Mouse (Mus musculus): ENCODE data around the gene Ttf1. TPM values are rescaled to one million over a fixed set of nuclear protein-coding genes. Genes with fewer than 3 reads are reported as not detected.
"Not testable (repeated sequence)": the region's sequence is repeated elsewhere in the genome, so short reads cannot be mapped to it uniquely, and the experiment has no call there.

Ttf1 gene
- polyA plus RNA-seq, 1 experiment from 2014 or later = 11.6 TPM

- Histone ChIP-seq H3K27me3 (ENCODE audit: control insufficient read depth, insufficient read depth, low read length) (no peaks in the 10 kb centered on the region), H3K36me3 (ENCODE audit: control insufficient read depth, insufficient read depth, low read length) (peaks cover 6% of the 10 kb centered on the region), H3K9ac (ENCODE audit: low read depth, low read length) (no peak overlapping the region), H3K4me2 (replicated peaks; ENCODE audit: low read depth, low read length) (no peak overlapping the region), H3K4me3 (ENCODE audit: low read depth, low read length) (no peak overlapping the region), H3K4me1 (replicated peaks; ENCODE audit: control insufficient read depth, insufficient read depth, low read length) (no peaks in the 10 kb centered on the region), H3K27ac (ENCODE audit: low read depth, low read length) (no peak overlapping the region), H3K9me3 (ENCODE audit: control insufficient read depth, low read length) (no peaks in the 10 kb centered on the region)
- no peak for ATAC-seq (ENCODE audit: low FRiP score)
- DNase-seq (ENCODE audit: low spot score) = no peak
- WGBS = 93% methylated on average over 11 of the region's 11 CpGs
Measured at GRCm38 (mm10) chr2:29075331-29076070, 15.4 kb downstream of the Ttf1 start.

GRCm38 (mm10) chr2:29076226-29076625 lies 16.2 kb downstream of the Ttf1 start:
- Histone ChIP-seq H3K4me2 (replicated peaks; ENCODE audit: low read depth, low read length) (no peak overlapping the region), H3K9ac (ENCODE audit: low read depth, low read length) (no peak overlapping the region), H3K9me3 (ENCODE audit: control insufficient read depth, low read length) (no peaks in the 10 kb centered on the region), H3K4me3 (ENCODE audit: low read depth, low read length) (no peak overlapping the region), H3K27me3 (ENCODE audit: control insufficient read depth, insufficient read depth, low read length) (no peaks in the 10 kb centered on the region), H3K4me1 (replicated peaks; ENCODE audit: control insufficient read depth, insufficient read depth, low read length) (no peaks in the 10 kb centered on the region), H3K36me3 (ENCODE audit: control insufficient read depth, insufficient read depth, low read length) (peaks cover 3% of the 10 kb centered on the region), H3K27ac (ENCODE audit: low read depth, low read length) (no peak overlapping the region)
- DNase-seq (ENCODE audit: low spot score) (no peak), ATAC-seq (ENCODE audit: low FRiP score) (no peak)
- 76% methylated on average over 2 of the region's 2 CpGs for WGBS

- Histone ChIP-seq H3K4me2 (replicated peaks; ENCODE audit: low read depth, low read length) (no peak overlapping the region), H3K27me3 (ENCODE audit: control insufficient read depth, insufficient read depth, low read length) (no peaks in the 10 kb centered on the region), H3K36me3 (ENCODE audit: control insufficient read depth, insufficient read depth, low read length) (no peaks in the 10 kb centered on the region; the same call in none of the 2 replicates), H3K9ac (ENCODE audit: low read depth, low read length) (no peak overlapping the region), H3K27ac (ENCODE audit: low read depth, low read length) (no peak overlapping the region), H3K9me3 (ENCODE audit: control insufficient read depth, low read length) (no peaks in the 10 kb centered on the region), H3K4me3 (ENCODE audit: low read depth, low read length) (no peak overlapping the region), H3K4me1 (replicated peaks; ENCODE audit: control insufficient read depth, insufficient read depth, low read length) (no peaks in the 10 kb centered on the region)
- DNase-seq (ENCODE audit: low spot score) = no peak
- 89% methylated on average over 3 of the region's 3 CpGs for WGBS
- ATAC-seq (ENCODE audit: low FRiP score) = no peak
Measured at GRCm38 (mm10) chr2:29081965-29082364, 21.9 kb downstream of the Ttf1 start.

GRCm38 (mm10) chr2:29086026-29086425 lies 26.0 kb downstream of the Ttf1 start:
- no peaks in the 10 kb centered on the region for H3K4me1 ChIP-seq (replicated peaks; ENCODE audit: control insufficient read depth, insufficient read depth, low read length)
- no peak for DNase-seq (ENCODE audit: low spot score)
- H3K36me3 ChIP-seq (ENCODE audit: control insufficient read depth, insufficient read depth, low read length) = no peaks in the 10 kb centered on the region; the same call in 1 of the 2 replicates
- H3K27ac ChIP-seq (ENCODE audit: low read depth, low read length) = no peak overlapping the region
- ATAC-seq (ENCODE audit: low FRiP score) = no peak
- H3K4me2 ChIP-seq (replicated peaks; ENCODE audit: low read depth, low read length) = no peak overlapping the region
- 97% methylated on average over 7 of the region's 7 CpGs for WGBS
- no peaks in the 10 kb centered on the region for H3K27me3 ChIP-seq (ENCODE audit: control insufficient read depth, insufficient read depth, low read length)
- no peak overlapping the region for H3K9ac ChIP-seq (ENCODE audit: low read depth, low read length)
- H3K4me3 ChIP-seq (ENCODE audit: low read depth, low read length) = no peak overlapping the region
- H3K9me3 ChIP-seq (ENCODE audit: control insufficient read depth, low read length) = no peaks in the 10 kb centered on the region

- not testable (repeated sequence) for H3K4me3 ChIP-seq (ENCODE audit: low read depth, low read length); H3K9ac ChIP-seq (ENCODE audit: low read depth, low read length); H3K4me2 ChIP-seq (replicated peaks; ENCODE audit: low read depth, low read length); DNase-seq (ENCODE audit: low spot score); H3K9me3 ChIP-seq (ENCODE audit: control insufficient read depth, low read length); H3K27me3 ChIP-seq (ENCODE audit: control insufficient read depth, insufficient read depth, low read length); H3K36me3 ChIP-seq (ENCODE audit: control insufficient read depth, insufficient read depth, low read length); H3K27ac ChIP-seq (ENCODE audit: low read depth, low read length); H3K4me1 ChIP-seq (replicated peaks; ENCODE audit: control insufficient read depth, insufficient read depth, low read length); ATAC-seq (ENCODE audit: low FRiP score)
- 90% methylated on average over 6 of the region's 6 CpGs for WGBS
Measured at GRCm38 (mm10) chr2:29089276-29089675, 29.2 kb downstream of the Ttf1 start.

- Histone ChIP-seq H3K4me3 (ENCODE audit: low read depth, low read length) (no peak overlapping the region), H3K27ac (ENCODE audit: low read depth, low read length) (no peak overlapping the region), H3K36me3 (ENCODE audit: control insufficient read depth, insufficient read depth, low read length) (no peaks in the 10 kb centered on the region), H3K4me1 (replicated peaks; ENCODE audit: control insufficient read depth, insufficient read depth, low read length) (no peaks in the 10 kb centered on the region), H3K9ac (ENCODE audit: low read depth, low read length) (no peak overlapping the region), H3K9me3 (ENCODE audit: control insufficient read depth, low read length) (no peaks in the 10 kb centered on the region), H3K27me3 (ENCODE audit: control insufficient read depth, insufficient read depth, low read length) (no peaks in the 10 kb centered on the region), H3K4me2 (replicated peaks; ENCODE audit: low read depth, low read length) (no peak overlapping the region)
- ATAC-seq (ENCODE audit: low FRiP score) = no peak
- WGBS = 93% methylated on average over 8 of the region's 8 CpGs
- no peak for DNase-seq (ENCODE audit: low spot score)
Measured at GRCm38 (mm10) chr2:29095674-29096073, 35.6 kb downstream of the Ttf1 start.

- no peaks in the 10 kb centered on the region for H3K27me3 ChIP-seq (ENCODE audit: control insufficient read depth, insufficient read depth, low read length)
- no peak overlapping the region for H3K9ac ChIP-seq (ENCODE audit: low read depth, low read length)
- no peaks in the 10 kb centered on the region for H3K9me3 ChIP-seq (ENCODE audit: control insufficient read depth, low read length)
- no peak for ATAC-seq (ENCODE audit: low FRiP score)
- no peak overlapping the region for H3K27ac ChIP-seq (ENCODE audit: low read depth, low read length)
- no peak for DNase-seq (ENCODE audit: low spot score)
- no peak overlapping the region for H3K4me3 ChIP-seq (ENCODE audit: low read depth, low read length)
- no peaks in the 10 kb centered on the region for H3K36me3 ChIP-seq (ENCODE audit: control insufficient read depth, insufficient read depth, low read length)
- H3K4me2 ChIP-seq (replicated peaks; ENCODE audit: low read depth, low read length) = no peak overlapping the region
- H3K4me1 ChIP-seq (replicated peaks; ENCODE audit: control insufficient read depth, insufficient read depth, low read length) = no peaks in the 10 kb centered on the region
- WGBS = 74% methylated on average over 4 of the region's 4 CpGs
Measured at GRCm38 (mm10) chr2:29096751-29097150, 36.7 kb downstream of the Ttf1 start.

GRCm38 (mm10) chr2:29097465-29097864 lies 37.4 kb downstream of the Ttf1 start:
- Histone ChIP-seq H3K27ac (ENCODE audit: low read depth, low read length) (no peak overlapping the region), H3K4me1 (replicated peaks; ENCODE audit: control insufficient read depth, insufficient read depth, low read length) (no peaks in the 10 kb centered on the region), H3K4me3 (ENCODE audit: low read depth, low read length) (no peak overlapping the region), H3K9ac (ENCODE audit: low read depth, low read length) (no peak overlapping the region), H3K4me2 (replicated peaks; ENCODE audit: low read depth, low read length) (no peak overlapping the region), H3K9me3 (ENCODE audit: control insufficient read depth, low read length) (no peaks in the 10 kb centered on the region), H3K36me3 (ENCODE audit: control insufficient read depth, insufficient read depth, low read length) (no peaks in the 10 kb centered on the region), H3K27me3 (ENCODE audit: control insufficient read depth, insufficient read depth, low read length) (no peaks in the 10 kb centered on the region)
- ATAC-seq (ENCODE audit: low FRiP score) = no peak
- DNase-seq (ENCODE audit: low spot score) = no peak
- 86% methylated on average over 3 of the region's 3 CpGs for WGBS

GRCm38 (mm10) chr2:29097955-29098354 lies 37.9 kb downstream of the Ttf1 start:
- ATAC-seq (ENCODE audit: low FRiP score); H3K36me3 ChIP-seq (ENCODE audit: control insufficient read depth, insufficient read depth, low read length): not testable (repeated sequence)
- 95% methylated on average over 5 of the region's 5 CpGs for WGBS

More at GRCm38 (mm10) chr2:29097955-29098354, 37.9 kb downstream of the Ttf1 start:
- H3K4me3 ChIP-seq (ENCODE audit: low read depth, low read length); H3K27me3 ChIP-seq (ENCODE audit: control insufficient read depth, insufficient read depth, low read length); H3K4me1 ChIP-seq (replicated peaks; ENCODE audit: control insufficient read depth, insufficient read depth, low read length); H3K9me3 ChIP-seq (ENCODE audit: control insufficient read depth, low read length); H3K9ac ChIP-seq (ENCODE audit: low read depth, low read length); H3K27ac ChIP-seq (ENCODE audit: low read depth, low read length); DNase-seq (ENCODE audit: low spot score); H3K4me2 ChIP-seq (replicated peaks; ENCODE audit: low read depth, low read length): not testable (repeated sequence)

Measured in hindbrain, embryonic 11.5 days (tissue).